Mouse (Mus musculus) c-Kit-positive CD71-negative TER-119-negative erythroid progenitor cells, embryonic 14.5 days (primary cell): ENCODE data around the gene Shbg.
A peak's percentile ranks its signal among the peaks of the same experiment; 100 is the strongest.
"Not testable (repeated sequence)": the region's sequence is repeated elsewhere in the genome, so short reads cannot be mapped to it uniquely, and the experiment has no call there.

Experiments
- DNase-seq: peaks from one replicate; pipeline ENCODE4 v3.0.0-alpha.2; 2013; ENCODE audit warnings: low read depth

Gene Shbg

DNA sequence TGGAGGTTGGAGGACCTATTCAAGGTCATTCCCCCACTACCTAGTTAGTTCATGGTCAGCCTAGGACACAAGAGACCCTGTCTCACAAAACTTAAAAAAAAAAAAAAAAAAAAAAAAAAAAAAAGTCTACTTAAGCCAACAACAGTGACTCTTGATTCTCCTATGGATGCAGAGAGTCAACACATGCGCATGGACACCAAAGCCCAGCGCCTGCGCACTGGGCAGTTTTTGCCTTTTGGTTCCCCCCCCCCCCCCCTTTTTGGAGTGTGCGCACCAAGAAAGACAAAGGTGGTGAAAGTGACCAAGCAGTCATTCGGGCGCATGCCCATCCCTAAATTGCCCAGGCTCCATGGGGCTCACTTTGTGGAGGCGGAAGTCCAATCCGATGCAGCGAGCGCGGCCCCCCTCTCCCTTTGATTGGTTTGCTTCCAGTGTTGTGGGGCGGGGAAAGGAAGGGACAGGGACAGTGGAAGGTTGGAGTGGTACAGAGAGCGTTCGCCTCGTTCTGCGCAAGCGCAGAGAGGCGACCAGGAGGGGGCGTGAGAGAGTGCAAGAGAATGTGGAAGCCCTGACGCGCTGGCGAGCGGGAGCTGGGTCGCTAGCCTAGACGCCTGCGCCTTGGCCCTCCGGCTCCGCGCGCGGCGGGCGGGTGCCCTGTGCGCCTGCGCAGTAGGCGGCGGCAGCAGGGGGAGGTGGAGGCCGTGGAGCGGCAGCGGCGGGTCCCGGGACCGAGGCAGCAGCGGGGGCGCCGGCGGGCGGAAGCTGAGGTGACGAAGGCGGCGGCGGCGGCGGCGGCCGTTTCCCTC, 14.8 kb upstream of the Shbg start, which contains the start of gene Fxr2:
Gene Fxr2 (plus strand): TSS at position 707 of the 806 bp plus-strand sequence.
- DNase-seq = peak; percentile 100

DNA sequence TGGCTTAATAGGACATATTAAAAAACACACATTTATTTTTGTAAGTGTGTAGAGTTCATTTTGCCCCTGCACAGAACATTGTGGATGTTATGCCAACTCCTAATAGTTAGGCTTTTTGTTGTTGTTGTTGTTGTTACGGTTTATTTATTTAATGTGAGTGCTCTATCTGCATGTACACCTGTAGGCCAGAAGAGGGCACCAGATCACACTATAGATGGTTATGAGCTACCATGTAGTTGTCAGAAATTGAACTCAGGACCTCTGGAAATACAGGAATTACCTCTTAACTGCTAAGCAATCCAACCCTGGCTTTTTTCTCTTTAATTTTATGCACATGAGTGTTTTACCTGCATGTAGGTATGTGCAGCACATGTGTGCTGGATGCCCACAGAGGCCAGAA, 12.1 kb upstream of the Shbg start:
- DNase-seq = no peak

DNA sequence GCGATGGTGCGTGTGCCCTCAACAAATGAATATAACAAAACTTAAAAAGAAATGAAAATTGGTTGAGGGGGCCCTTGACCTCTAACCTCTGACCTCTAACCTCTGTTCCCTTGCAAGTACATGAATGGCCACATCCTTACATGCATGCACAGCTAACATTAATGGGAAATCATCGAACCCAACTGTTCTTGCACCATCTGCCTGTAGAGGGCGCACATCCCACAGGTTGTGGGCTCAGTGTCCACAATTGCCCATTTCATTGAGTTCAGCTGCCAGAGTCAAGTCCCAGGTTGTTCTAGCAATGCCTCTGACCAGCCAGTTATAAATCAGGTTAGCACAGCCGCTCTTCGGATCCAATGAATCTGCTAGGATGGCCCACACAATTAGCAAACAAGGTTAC, 10.6 kb upstream of the Shbg start:
- DNase-seq = peak; percentile 86

DNA sequence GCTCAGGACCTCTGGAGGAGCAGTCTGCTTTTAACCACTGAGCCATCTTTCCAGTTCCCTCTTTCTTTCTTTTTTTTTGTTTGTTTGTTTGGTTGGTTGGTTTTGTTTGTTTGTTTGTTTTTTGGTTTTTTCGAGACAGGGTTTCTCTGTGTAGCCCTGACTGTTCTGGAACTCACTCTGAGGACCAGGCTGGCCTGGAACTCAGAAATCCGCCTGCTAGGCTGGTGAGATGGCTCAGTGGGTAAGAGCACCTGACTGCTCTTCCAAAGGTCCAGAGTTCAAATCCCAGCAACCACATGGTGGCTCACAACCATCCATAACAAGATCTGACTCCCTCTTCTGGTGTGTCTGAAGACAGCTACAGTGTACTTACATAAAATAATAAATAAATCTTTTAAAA, 6.6 kb upstream of the Shbg start:
- not testable (repeated sequence) for DNase-seq

DNA sequence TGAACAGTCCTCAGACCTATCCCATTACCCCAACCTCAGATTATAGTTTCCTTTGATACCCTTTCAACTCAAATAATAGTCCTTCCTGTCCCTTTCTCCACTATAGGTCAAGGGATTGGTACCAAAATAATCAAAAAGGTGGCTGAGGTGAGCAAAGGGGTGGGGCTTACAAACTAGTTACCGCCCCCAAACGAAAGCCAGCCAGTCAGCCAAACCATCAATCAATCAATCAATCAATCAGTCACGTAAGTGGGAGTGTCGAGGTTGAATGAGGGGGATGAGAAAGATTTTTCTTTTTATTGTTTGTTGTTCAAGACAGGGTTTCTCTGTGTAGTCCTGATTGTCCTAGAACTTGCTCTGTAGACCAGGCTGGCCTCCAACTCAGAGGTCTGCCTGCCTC, 5.3 kb upstream of the Shbg start:
- DNase-seq = no peak

DNA sequence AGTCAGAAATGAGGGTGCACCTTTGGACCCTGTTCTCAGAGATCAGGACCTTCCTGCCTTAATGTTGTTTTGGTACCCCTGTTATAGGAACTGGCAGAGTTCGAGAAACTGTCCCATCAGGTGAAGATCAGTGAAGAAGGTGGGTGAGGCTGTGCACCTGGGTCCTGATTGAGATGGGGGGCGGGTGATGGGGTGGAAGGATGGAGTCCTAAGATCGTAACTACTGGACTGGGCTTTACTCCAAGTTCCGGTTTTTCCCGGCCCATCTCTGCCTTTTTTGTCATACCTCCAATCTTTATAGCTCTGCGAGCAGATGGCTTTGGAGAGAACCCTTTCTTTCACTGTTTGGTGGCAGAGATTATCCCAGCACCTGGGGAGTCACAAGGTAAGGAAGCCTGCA, 4.7 kb upstream of the Shbg start:
- no peak for DNase-seq

DNA sequence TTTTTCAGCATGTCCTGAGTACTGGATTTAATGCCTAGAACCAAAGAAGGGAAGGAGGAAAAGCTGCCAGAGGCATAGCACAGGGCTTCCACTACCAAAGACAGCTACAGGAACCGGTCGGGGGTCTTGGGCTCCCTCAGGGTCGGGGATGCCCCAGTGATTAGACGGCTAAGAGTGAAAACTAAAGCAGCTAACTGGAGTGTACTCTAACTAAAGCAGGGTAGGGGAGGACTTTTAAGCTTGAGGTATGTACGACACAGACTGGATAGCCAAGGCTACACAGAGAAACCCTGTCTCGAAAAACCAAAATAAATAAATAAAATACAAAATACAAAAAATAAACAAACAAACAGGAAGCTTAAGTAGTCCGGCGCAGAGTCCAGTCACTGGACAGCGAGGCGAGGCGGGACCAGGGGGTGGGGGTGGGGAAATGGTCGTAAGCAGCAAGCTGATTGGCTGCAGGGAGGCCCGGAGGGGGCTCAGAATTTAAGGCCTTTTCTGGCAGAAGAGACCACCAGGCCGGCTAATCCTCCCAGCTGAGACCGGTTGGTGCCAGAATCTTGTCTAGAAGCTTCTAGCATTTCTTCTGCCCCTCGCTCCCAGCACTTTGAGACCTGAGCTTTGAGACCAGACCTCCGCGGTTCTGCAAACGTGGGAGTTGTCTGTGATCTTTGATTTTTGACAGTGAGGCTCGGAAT, 4.0 kb upstream of the Shbg start, which contains the start of gene Sat2:
Gene Sat2 (plus strand): TSS at position 454 of the 698 bp plus-strand sequence.
- DNase-seq = no peak

DNA sequence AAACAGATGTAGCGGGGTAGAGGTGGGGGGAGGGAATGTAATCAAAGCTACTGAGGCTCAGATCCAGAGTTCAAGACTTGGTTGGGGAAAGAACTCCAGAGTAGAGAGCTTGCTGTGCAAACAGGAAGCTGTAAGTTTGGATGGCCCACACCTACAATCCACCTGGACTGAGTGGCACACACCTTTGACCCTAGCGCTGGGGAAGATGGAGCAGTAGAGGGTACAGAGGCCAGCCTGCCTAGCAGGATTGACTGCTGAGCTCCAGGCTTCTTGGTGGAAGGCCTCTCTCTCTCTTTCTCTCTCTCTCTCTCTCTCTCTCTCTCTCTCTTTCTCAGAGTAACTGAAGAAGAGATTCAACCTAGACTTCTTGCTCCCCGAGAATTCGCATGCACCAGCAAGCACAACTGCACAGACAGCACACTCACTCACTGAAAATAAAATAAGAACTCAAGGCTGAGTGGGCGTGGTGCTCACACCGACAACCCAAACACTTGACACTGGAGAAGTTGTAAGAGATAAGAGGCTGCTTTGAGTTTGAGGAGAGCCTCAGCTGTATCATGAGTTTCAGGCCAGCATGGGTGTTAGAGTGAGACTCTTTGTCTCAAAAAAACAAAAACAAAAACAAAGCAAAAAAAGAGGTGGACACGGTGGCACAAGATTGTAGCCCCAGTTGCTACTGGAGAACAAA, 2.8 kb upstream of the Shbg start:
- no peak for DNase-seq

DNA sequence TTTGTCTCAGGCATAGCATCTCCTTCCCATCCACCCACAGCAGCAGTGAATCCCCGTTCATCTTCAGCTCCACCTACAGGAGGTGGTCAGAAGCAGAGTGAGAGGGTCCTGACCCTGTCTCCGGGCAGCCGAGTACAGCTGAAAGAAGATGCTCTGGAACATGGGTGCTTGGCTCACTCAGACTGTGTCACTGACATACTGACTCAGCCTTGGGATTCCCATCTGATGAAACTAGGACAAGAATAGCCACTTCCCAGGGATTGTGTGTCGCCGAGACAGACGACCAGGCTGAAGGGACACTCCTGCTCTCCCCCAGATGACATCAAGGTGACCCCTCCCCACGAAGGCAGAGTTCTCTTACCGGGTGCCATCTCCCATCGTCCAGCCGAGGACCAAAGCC, 924 bp downstream of the Shbg start:
- DNase-seq = no peak

DNA sequence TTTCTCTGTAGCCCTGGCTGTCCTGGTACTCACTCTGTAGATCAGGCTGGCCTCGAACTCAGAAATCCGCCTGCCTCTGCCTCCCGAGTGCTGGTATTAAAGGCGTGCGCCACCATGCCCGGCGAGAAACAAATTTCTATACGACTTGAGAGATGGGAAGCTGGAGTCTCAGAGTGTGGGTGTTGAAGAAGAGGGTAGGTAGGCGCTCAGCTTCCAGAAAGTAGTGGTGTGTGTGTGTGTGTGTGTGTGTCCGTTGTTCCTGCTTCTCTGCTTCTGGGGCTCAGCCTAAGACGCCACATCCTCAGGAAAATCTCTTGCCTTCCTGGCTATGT, 3.5 kb downstream of the Shbg start:
- DNase-seq = not testable (repeated sequence)

DNA sequence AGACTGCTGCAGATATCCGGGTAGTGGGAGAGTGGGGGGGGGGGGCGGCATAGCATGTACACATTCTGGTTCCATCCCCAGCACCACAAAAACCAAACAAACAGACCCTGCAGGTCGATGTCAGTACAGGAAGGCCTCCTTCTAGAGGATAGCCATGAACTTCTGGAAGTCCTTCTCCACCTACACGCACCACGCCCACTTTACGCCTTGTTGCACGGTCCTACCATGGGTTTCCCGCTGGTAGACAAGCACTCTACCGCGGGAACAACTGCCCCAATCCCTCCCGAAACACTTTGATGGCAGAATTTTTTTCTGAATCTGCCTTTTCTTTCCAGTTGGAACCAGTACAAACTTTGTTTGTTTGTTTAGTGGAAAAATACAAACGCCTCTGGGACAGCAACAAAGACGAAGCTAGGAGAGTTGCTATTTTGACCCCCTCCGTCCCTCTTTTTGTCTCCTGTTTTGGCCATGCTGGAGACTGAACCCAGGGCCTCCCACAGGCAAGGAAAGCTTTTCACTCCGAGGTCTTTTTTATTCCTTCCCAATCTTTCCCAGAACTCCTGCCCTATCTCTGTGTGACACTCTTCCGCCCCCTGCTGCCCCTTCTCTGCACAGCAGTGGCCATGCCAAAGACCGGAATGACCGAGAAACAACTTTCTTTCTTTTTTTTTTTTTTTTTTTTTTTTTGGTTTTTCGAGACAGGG, 4.0 kb downstream of the Shbg start:
- DNase-seq = no peak

DNA sequence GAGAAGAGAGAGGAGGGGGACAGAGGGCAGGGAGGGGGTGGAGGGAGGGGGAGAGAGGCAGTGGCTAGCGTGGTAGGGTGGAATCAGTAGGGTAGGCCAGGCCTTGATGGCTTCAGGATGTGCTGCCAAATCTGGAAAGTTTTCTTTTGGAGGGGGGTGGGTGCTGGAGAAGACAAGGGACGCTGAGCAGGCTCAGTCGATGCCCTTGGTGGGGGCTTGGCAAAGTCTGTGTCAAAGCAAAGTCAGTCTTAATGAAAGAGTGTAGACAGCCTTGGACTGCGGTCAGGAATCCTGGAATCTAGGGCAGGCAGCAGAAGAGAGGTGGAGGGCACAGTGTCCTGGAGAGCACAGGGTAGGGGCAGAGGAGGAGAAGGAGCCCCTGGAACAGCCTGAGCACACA, 6.8 kb downstream of the Shbg start:
- no peak for DNase-seq

DNA sequence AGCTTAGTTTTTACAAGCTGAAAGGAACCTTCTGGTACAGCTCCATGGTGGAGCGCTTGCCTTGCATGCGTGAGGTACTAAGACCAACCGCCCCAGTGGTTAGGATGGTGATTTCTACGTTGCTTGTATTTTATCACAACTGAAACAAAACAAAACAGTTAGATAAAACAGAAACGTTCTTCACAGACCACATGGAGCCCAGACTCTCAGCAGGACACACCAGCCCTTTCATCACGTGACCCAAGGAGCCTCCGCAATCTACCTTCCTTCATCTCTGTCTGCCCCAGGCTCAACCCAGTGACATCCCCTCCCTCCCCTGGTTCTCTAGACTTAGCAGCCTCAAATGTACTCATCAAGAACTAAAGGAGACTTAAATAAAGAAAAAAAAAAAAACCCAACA, 8.3 kb downstream of the Shbg start:
- no peak for DNase-seq

DNA sequence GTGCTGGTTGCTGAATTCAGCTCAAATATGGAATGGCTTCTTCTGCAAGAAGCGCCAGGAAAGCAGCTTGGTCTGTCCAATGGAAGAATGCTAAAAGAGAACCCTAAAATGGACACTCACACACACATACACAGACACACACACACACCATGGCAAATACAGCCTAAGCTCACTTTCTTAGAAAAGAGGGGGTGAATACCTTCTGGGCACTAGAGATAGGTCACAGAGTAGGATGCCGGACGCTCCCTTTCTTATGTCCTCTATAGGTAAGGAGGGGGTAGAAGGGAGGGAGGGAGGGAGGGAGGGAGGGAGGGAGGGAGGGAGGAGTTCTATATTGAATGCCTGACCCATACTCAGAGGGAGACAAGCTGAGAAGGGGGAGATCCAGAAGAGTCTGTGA, 9.2 kb downstream of the Shbg start:
- DNase-seq = no peak

DNA sequence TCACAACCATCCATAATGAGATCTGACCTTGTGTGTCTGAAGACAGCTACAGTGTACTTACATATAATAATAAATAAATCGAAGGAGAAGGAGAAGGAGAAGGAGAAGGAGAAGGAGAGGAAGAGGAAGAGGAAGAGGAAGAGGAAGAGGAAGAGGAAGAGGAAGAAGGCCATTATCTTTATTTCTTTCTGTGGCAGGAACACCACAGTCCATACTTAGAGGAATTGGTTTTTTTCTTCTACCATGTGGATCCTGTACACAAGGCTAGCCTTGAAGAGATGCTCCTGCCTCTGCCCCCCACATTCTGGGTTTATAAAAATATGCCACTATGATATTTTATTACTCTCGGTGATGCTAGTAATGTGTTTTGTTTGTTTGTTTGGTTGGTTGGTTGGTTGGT, 10.9 kb downstream of the Shbg start:
- no peak for DNase-seq

DNA sequence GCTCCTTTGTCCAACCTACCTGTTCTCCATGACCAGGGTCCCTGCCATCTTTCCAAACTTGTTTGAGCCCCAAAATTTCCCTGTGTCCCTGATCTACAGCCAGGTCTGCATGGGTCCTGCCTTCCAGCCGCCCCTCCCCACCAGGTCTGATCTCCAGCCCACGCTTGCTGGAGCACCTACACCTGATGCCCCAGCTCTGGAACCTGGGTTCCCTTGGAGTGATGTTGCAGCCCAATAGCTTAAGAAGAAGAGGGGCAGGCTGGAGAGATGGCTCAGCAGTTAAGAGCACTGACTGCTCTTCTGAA, 11.3 kb downstream of the Shbg start:
- DNase-seq = no peak

DNA sequence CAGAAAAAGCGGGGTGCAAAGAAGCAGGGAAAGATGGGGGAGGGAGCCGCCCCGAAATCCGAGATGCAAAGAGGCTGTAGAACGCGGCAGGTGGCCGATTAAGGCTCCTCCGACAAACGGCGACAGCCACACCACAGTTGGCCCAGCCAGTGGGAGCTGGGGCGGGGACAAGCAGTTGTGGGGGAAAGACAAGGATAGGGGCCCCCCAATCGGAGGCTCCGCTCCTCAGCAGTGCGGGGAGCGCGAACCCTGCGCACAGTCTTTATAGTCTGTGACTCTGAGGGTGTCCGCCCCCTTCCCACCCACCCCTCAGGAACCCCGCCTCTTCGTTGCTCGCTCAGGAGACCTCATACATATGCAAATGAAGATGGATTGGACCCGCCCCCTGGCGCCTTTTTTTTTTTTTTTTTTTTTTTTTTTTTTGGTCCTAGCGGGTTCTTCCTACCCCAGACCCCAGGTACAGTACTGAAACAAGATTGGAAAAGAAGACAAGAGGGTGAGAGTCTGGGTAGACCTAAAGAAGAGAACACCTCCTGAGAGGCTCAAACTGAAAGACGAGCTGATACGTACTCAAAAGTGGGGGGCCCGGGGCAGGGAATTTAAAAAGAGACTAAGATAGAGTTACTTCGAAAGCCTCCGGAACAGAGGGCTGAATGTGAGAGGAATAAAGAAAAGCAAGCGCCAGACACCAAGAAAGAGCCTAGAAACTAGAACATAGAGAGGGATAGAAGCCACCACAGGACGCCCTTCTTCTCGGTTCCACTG, 11.8 kb downstream of the Shbg start, which contains the start of gene Atp1b2:
Gene Atp1b2 (minus strand): TSS at position 217 of the 765 bp plus-strand sequence.
- DNase-seq = peak; percentile 76

DNA sequence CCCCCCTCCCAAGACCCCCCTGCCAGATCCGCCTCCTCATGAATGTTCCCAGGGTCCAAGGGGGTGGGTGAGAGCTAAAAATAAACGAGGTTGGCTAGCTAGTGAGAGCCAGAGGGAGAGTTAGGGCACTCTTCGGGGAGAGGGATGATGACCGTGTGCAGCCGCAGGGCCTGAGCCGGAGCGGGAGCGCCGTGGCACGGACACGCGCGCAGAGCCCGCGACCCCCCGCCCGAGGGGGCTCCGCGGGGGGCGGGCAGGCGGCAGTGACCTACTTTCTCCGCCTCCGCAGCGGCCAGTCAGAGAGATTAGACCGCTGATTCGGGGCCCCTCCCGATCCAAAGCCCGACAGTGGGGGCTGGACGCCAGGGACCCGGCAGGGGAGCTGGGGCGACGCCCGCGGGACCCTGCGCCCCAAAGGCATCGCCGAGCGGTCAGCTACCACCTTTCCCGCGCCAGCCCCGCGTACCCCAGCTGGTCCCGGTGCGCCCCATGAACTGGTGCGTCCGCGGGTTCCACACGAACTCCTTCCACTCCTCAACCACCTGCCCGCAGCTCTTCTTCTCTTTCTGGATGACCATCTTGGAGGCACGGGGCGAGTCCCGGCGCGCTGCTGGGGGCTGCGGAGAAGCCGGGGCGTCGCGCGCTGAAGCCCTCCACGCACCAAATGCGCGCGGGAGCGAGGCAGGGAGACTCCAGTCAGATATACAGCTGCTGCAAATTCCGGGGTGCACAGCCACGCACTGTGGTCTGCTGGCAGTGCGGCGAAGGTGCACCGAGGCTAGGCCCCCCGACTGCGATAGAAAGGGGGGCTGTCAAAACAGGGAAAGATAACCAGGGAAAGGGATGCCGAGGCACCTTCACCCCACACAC, 12.7 kb downstream of the Shbg start:
- DNase-seq = no peak

DNA sequence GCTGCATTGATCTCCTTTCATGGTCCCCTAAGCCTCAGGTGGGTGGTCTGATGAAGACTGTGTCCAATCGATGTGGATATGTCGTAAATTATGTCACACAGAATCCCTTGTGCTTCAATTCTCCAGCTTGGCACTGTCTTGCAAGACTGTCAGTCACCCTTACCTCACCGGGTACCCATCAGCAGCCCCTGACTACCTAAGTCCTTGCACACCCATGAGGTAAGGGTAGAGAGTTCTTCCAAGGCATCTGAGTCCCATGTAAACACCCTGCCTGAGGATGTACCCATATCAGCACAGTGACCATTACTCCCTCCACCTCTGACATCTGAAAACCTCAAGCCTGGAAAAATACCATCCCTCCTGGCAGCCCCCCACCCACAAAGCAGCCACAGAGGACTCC, 13.4 kb downstream of the Shbg start:
- no peak for DNase-seq

DNA sequence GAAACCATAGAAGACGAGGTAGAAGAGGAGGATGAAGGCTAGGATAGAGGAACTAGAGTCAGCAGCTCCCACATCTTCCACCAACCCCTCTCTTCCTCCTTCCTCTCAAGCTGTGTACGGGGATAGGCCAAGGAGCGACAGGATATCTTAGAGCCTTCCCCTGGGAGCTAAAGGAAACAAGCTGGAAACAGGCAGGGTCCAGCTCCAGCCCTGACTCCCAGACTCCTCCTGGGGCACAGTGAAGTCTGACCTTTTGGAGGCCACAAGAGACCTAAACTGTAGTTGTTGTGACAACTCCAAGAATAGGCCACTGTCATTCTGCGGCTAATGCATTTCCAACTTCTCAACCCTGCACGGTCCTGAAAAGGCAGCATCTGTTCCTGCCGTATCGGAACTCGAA, 14.2 kb downstream of the Shbg start:
- no peak for DNase-seq

DNA sequence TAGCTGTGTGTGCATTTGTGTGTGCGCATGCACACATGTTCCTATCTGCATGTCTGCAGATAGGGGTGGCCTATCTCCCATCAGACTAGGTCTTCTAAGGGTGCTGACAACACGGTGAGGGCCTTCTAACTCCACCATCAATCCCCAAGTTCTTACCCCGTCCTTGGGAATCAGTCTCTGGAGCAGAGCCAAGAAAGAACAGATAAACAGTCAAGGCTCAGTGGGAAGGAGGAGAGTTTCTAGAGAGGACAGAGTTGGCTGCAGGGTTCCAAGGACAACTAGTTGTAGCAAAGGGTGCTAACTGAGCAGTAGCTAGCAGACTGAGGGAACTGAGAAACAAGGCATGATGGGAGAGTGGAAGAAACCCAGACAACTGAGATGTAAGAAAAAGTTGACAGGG, 15.9 kb downstream of the Shbg start:
- DNase-seq = no peak
